Mouse (Mus musculus) adrenal gland, postnatal 10 days (tissue): ENCODE data around the gene Fry. TPM values are rescaled to one million over a fixed set of nuclear protein-coding genes. Genes with fewer than 3 reads are reported as not detected.

Source experiments
- DNase-seq: peaks from one replicate; pipeline ENCODE4 v3.0.0; 2021; ENCODE audit warnings: mixed read lengths
- total RNA-seq, 2 experiments: library from RNA; stranded (reverse); gene quantifications; 2 replicates each; pipeline ENCODE4 v1.2.3; 2021

Fry gene
- total RNA-seq, 2 experiments from 2014 or later = 36.2 to 46.9 TPM

- no peak for DNase-seq
Measured at GRCm38 (mm10) chr5:150525239-150525638, 406.8 kb downstream of the Fry start.

- no peak for DNase-seq
Measured at GRCm38 (mm10) chr5:150541302-150541701, 422.9 kb downstream of the Fry start.

GRCm38 (mm10) chr5:150543184-150543583 lies 424.7 kb downstream of the Fry start:
- DNase-seq = no peak

Other genes with a start within 250 kb of the Fry start
- gene Rxfp2, start 100.0 kb upstream of the Fry start, total RNA-seq = not detected